Mouse (Mus musculus): Measurements from ENCODE around the gene Lyplal1. TPM values are rescaled to one million over a fixed set of nuclear protein-coding genes. Genes with fewer than 3 reads are reported as not detected.

Gene Lyplal1
- polyA plus RNA-seq, 1 experiment from 2014 or later = 18.8 TPM

GRCm38 (mm10) chr1:186131465-186131864 is 14.4 kb upstream of the Lyplal1 start:
- DNase-seq (ENCODE audit: low spot score) (no peak), ATAC-seq (replicated peaks; ENCODE audit: low FRiP score) (no peak)
- H3K27me3 ChIP-seq (ENCODE audit: control insufficient read depth, insufficient read depth, low read length) = no peaks in the 10 kb centered on the region
- H3K9ac ChIP-seq (ENCODE audit: low read length) = no peak overlapping the region
- H3K4me1 ChIP-seq (replicated peaks; ENCODE audit: control insufficient read depth, insufficient read depth, low read length) = no peaks in the 10 kb centered on the region
- H3K4me3 ChIP-seq (ENCODE audit: low read depth, low read length) = no peak overlapping the region
- no peaks in the 10 kb centered on the region for H3K36me3 ChIP-seq (ENCODE audit: control insufficient read depth, insufficient read depth, low read length)
- no peak overlapping the region for H3K4me2 ChIP-seq (ENCODE audit: low read depth, low read length, severe bottlenecking)
- whole genome bisulfite sequencing = 88% methylated on average over 3 of the region's 3 CpGs
- H3K27ac ChIP-seq (ENCODE audit: low read depth, low read length) = no peak overlapping the region
- H3K9me3 ChIP-seq (ENCODE audit: control insufficient read depth, low read length) = no peaks in the 10 kb centered on the region

- Histone ChIP-seq H3K27ac (ENCODE audit: low read depth, low read length) (no peak overlapping the region), H3K4me3 (ENCODE audit: low read depth, low read length) (no peak overlapping the region), H3K4me1 (replicated peaks; ENCODE audit: control insufficient read depth, insufficient read depth, low read length) (no peaks in the 10 kb centered on the region), H3K9ac (ENCODE audit: low read length) (no peak overlapping the region), H3K9me3 (ENCODE audit: control insufficient read depth, low read length) (no peaks in the 10 kb centered on the region), H3K27me3 (ENCODE audit: control insufficient read depth, insufficient read depth, low read length) (no peaks in the 10 kb centered on the region), H3K4me2 (ENCODE audit: low read depth, low read length, severe bottlenecking) (no peak overlapping the region), H3K36me3 (ENCODE audit: control insufficient read depth, insufficient read depth, low read length) (no peaks in the 10 kb centered on the region)
- no peak for ATAC-seq (replicated peaks; ENCODE audit: low FRiP score)
- WGBS = 94% methylated on average over 8 of the region's 8 CpGs
- no peak for DNase-seq (ENCODE audit: low spot score)
Observed at GRCm38 (mm10) chr1:186128940-186129339, 11.8 kb upstream of the Lyplal1 start.

DNA sequence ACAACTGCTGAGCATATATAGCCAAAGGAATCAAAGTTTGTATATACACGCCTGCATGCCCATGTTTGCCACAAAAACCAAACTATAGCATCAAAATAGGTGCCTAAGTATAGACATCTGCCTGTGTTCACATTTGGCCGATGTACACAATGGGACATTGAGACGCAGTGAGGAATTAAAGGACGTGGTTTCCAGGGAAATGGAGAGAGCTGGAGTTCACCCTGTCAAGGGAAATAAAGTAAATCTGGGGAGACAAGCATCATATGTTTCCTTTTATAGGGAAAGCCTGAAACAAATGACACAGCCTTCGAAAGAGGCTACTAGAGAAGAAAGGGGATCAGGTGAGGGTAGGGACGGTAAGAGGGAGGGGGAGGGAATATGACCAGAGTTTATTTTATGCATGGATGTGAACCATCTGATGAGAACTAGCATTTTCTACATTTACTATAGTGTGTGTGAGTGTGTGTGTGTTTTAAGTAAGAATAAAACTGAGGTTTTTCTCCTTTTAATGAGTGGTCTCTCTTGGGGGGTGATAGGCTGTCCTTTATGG is 9.3 kb upstream of the Lyplal1 start:
- H3K4me1 ChIP-seq (replicated peaks; ENCODE audit: control insufficient read depth, insufficient read depth, low read length) = no peaks in the 10 kb centered on the region
- H3K27ac ChIP-seq (ENCODE audit: low read depth, low read length) = no peak overlapping the region
- no peaks in the 10 kb centered on the region for H3K9me3 ChIP-seq (ENCODE audit: control insufficient read depth, low read length)
- DNase-seq (ENCODE audit: low spot score) (no peak), ATAC-seq (replicated peaks; ENCODE audit: low FRiP score) (no peak)
- H3K4me3 ChIP-seq (ENCODE audit: low read depth, low read length) = no peak overlapping the region
- H3K36me3 ChIP-seq (ENCODE audit: control insufficient read depth, insufficient read depth, low read length) = no peaks in the 10 kb centered on the region
- no peaks in the 10 kb centered on the region for H3K27me3 ChIP-seq (ENCODE audit: control insufficient read depth, insufficient read depth, low read length)
- 78% methylated on average over 6 of the region's 6 CpGs for WGBS
- H3K4me2 ChIP-seq (ENCODE audit: low read depth, low read length, severe bottlenecking) = no peak overlapping the region
- no peak overlapping the region for H3K9ac ChIP-seq (ENCODE audit: low read length)

- Histone ChIP-seq H3K36me3 (ENCODE audit: control insufficient read depth, insufficient read depth, low read length) (no peaks in the 10 kb centered on the region), H3K9ac (ENCODE audit: low read length) (no peak overlapping the region), H3K4me2 (ENCODE audit: low read depth, low read length, severe bottlenecking) (no peak overlapping the region), H3K27ac (ENCODE audit: low read depth, low read length) (no peak overlapping the region), H3K9me3 (ENCODE audit: control insufficient read depth, low read length) (no peaks in the 10 kb centered on the region), H3K4me3 (ENCODE audit: low read depth, low read length) (no peak overlapping the region), H3K4me1 (replicated peaks; ENCODE audit: control insufficient read depth, insufficient read depth, low read length) (no peaks in the 10 kb centered on the region), H3K27me3 (ENCODE audit: control insufficient read depth, insufficient read depth, low read length) (no peaks in the 10 kb centered on the region)
- ATAC-seq (replicated peaks; ENCODE audit: low FRiP score) (no peak), DNase-seq (ENCODE audit: low spot score) (no peak)
Observed at GRCm38 (mm10) chr1:186123690-186124089, 6.6 kb upstream of the Lyplal1 start.

DNA sequence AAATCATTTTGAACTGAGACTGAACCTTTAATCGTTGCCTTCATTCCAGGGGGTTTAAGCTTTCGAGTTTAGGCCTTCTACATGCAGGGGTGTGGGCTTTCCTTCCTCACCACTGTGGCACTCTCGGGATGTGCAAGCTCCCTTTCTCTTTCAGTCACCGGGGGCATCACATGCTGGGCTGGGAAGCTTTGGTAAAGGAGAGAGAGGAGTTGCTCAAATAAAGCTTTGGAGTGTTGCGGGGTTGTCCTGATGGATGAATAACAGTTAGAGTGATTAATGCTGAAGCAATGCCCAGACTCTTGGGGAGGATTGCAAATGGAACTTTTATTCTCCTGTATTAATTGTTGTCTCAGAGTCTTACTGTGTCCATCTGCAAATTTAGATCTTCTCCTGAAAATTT is 2.7 kb upstream of the Lyplal1 start:
- Histone ChIP-seq H3K4me3 (ENCODE audit: low read depth, low read length) (no peak overlapping the region), H3K27ac (ENCODE audit: low read depth, low read length) (no peak overlapping the region)
- 56% methylated on average over 5 of the region's 5 CpGs for WGBS

DNA sequence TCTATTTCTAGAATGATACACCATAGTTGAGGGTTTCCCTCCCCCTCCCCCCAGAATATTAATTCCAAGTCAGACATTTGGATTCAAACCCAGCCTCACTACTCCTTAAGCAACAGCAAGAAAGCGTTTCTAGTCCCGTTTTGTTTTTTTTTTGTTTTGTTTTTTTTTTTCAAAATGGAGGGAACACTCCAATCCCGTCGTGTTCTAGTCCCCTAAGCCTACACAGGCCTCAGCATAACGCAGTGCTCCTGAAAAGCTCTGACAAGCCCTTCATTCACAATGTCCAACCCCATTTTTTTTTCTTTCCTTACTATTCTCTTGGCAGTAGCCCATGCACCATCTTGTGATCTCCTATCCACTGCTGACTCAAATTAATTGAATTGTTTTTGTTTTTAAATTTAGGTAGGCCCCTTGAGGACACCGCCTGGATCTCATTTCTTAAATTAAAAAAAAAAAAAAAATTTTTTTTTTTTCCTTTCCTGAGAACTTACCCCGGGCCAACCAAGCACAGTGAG is 967 bp downstream of the Lyplal1 start:
- 78% methylated on average over 7 of the region's 7 CpGs for WGBS
- H3K4me3 ChIP-seq (ENCODE audit: low read depth, low read length) = peak overlapping the region; percentile 61; the same call in 1 of the 2 replicates

More for the DNA sequence above, 2.7 kb upstream of the Lyplal1 start:
- ATAC-seq (replicated peaks; ENCODE audit: low FRiP score) = no peak
- no peaks in the 10 kb centered on the region; the same call in 1 of the 2 replicates for H3K4me1 ChIP-seq (replicated peaks; ENCODE audit: control insufficient read depth, insufficient read depth, low read length)
- H3K4me2 ChIP-seq (ENCODE audit: low read depth, low read length, severe bottlenecking) = no peak overlapping the region
- no peak overlapping the region for H3K9ac ChIP-seq (ENCODE audit: low read length)
- H3K36me3 ChIP-seq (ENCODE audit: control insufficient read depth, insufficient read depth, low read length) = no peaks in the 10 kb centered on the region
- DNase-seq (ENCODE audit: low spot score) = no peak
- H3K9me3 ChIP-seq (ENCODE audit: control insufficient read depth, low read length) = no peaks in the 10 kb centered on the region
- no peaks in the 10 kb centered on the region for H3K27me3 ChIP-seq (ENCODE audit: control insufficient read depth, insufficient read depth, low read length)

DNA sequence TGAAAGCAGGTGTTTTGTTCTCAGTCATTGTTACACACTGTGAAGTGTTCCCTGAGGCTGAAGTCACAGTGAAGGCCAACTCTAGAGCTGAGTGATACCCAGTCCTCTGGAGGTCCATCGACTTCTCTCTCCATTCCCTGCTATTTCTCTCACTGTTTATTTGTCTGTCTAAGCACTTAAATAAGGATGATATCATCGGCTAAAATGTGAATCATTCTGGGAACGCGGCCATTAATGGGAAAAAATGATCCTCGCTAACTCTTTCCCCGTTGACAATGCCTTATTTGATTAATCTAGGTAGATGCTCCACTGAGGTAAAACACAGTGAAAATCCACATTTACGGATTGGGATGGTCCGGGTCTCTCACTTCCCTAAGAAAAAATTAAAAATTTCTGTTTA is 14.8 kb downstream of the Lyplal1 start:
- ATAC-seq (replicated peaks; ENCODE audit: low FRiP score) (no peak), DNase-seq (ENCODE audit: low spot score) (no peak)
- Histone ChIP-seq H3K4me2 (ENCODE audit: low read depth, low read length, severe bottlenecking) (no peak overlapping the region), H3K9me3 (ENCODE audit: control insufficient read depth, low read length) (no peaks in the 10 kb centered on the region), H3K4me3 (ENCODE audit: low read depth, low read length) (no peak overlapping the region), H3K27me3 (ENCODE audit: control insufficient read depth, insufficient read depth, low read length) (no peaks in the 10 kb centered on the region), H3K27ac (ENCODE audit: low read depth, low read length) (no peak overlapping the region), H3K9ac (ENCODE audit: low read length) (no peak overlapping the region), H3K36me3 (ENCODE audit: control insufficient read depth, insufficient read depth, low read length) (no peaks in the 10 kb centered on the region), H3K4me1 (replicated peaks; ENCODE audit: control insufficient read depth, insufficient read depth, low read length) (no peaks in the 10 kb centered on the region)
- 93% methylated on average over 8 of the region's 8 CpGs for WGBS

More for the DNA sequence above, 967 bp downstream of the Lyplal1 start:
- Histone ChIP-seq H3K27me3 (ENCODE audit: control insufficient read depth, insufficient read depth, low read length) (no peaks in the 10 kb centered on the region), H3K27ac (ENCODE audit: low read depth, low read length) (no peak overlapping the region), H3K4me2 (ENCODE audit: low read depth, low read length, severe bottlenecking) (peak overlapping the region; percentile 79), H3K9ac (ENCODE audit: low read length) (peak overlapping the region; percentile 91; the same call in 1 of the 2 replicates), H3K9me3 (ENCODE audit: control insufficient read depth, low read length) (no peaks in the 10 kb centered on the region), H3K36me3 (ENCODE audit: control insufficient read depth, insufficient read depth, low read length) (no peaks in the 10 kb centered on the region), H3K4me1 (replicated peaks; ENCODE audit: control insufficient read depth, insufficient read depth, low read length) (no peaks in the 10 kb centered on the region; the same call in 1 of the 2 replicates)
- DNase-seq (ENCODE audit: low spot score) (no peak), ATAC-seq (replicated peaks; ENCODE audit: low FRiP score) (no peak)

- no peak overlapping the region for H3K4me2 ChIP-seq (ENCODE audit: low read depth, low read length, severe bottlenecking)
Observed at GRCm38 (mm10) chr1:186066266-186066897, 50.7 kb downstream of the Lyplal1 start.

GRCm38 (mm10) chr1:186060041-186060440 is 57.1 kb downstream of the Lyplal1 start:
- H3K4me2 ChIP-seq (ENCODE audit: low read depth, low read length, severe bottlenecking) = no peak overlapping the region
- H3K4me3 ChIP-seq (ENCODE audit: low read depth, low read length) = no peak overlapping the region
- WGBS = 85% methylated on average over 2 of the region's 2 CpGs
- no peaks in the 10 kb centered on the region for H3K9me3 ChIP-seq (ENCODE audit: control insufficient read depth, low read length)
- H3K27ac ChIP-seq (ENCODE audit: low read depth, low read length) = no peak overlapping the region
- ATAC-seq (replicated peaks; ENCODE audit: low FRiP score) (no peak), DNase-seq (ENCODE audit: low spot score) (no peak)
- H3K36me3 ChIP-seq (ENCODE audit: control insufficient read depth, insufficient read depth, low read length) = no peaks in the 10 kb centered on the region
- H3K27me3 ChIP-seq (ENCODE audit: control insufficient read depth, insufficient read depth, low read length) = no peaks in the 10 kb centered on the region
- H3K4me1 ChIP-seq (replicated peaks; ENCODE audit: control insufficient read depth, insufficient read depth, low read length) = no peaks in the 10 kb centered on the region
- H3K9ac ChIP-seq (ENCODE audit: low read length) = no peak overlapping the region

More at GRCm38 (mm10) chr1:186066266-186066897, 50.7 kb downstream of the Lyplal1 start:
- Histone ChIP-seq H3K4me1 (replicated peaks; ENCODE audit: control insufficient read depth, insufficient read depth, low read length) (no peaks in the 10 kb centered on the region), H3K4me3 (ENCODE audit: low read depth, low read length) (no peak overlapping the region), H3K27ac (ENCODE audit: low read depth, low read length) (no peak overlapping the region), H3K9ac (ENCODE audit: low read length) (no peak overlapping the region), H3K36me3 (ENCODE audit: control insufficient read depth, insufficient read depth, low read length) (no peaks in the 10 kb centered on the region), H3K27me3 (ENCODE audit: control insufficient read depth, insufficient read depth, low read length) (no peaks in the 10 kb centered on the region), H3K9me3 (ENCODE audit: control insufficient read depth, low read length) (no peaks in the 10 kb centered on the region)
- no peak for DNase-seq (ENCODE audit: low spot score)
- ATAC-seq (replicated peaks; ENCODE audit: low FRiP score) = no peak
- WGBS = 88% methylated on average over 2 of the region's 2 CpGs

Data from forebrain, embryonic 11.5 days (tissue).